Mouse (Mus musculus): ENCODE results near the gene Opcml. TPM values are rescaled to one million over a fixed set of nuclear protein-coding genes. Genes with fewer than 3 reads are reported as not detected.
A peak's percentile ranks its signal among the peaks of the same experiment; 100 is the strongest.

The Opcml gene
- total and polyA plus RNA-seq, 2 experiments from 2014 or later: 48.3 to 88.2 TPM

DNA sequence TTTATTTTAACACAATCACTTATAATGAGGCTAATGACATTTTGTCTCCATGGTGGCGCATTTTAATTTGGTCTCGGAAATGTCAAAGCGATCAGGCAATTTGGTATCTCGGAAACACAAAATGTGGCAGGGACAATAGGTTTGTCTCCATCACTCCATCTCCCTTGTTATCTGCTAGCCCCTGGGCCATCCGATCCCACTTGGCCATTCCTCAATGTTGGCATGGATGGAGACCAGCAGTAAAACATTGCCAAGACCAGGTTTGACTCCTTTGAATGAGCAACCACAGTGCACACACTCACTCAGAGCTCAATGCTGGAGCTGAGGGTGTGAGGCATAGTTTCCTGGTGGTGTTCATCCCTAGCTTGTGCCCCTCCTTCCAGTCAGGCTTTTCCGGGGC lies 32.1 kb downstream of the Opcml start:
- 75% methylated on average over 6 of the region's 6 CpGs for WGBS

DNA sequence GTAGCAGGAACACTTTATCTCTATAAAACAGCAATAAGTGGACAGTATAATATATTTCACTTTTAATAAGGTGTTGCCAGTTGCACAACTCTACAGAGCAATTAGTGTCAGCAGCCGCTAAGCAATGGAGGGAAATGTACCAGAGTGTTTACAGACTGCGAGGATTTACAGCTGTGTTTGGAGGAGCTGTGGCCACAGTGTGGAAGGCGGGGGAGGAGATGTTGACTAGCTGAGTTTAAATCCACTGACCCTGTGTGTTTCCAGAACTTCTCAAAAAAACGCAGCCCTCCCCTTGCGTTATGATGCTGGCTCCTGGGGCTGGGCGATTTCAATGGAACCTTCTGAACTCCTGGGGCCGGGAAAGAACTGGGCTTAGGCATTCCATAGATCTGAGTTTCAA lies 33.8 kb downstream of the Opcml start:
- 80% methylated on average over 7 of the region's 7 CpGs for WGBS
- no peaks in the 10 kb centered on the region for H3K36me3 ChIP-seq (ENCODE audit: insufficient read depth, low read length)
- DNase-seq (ENCODE audit: low spot score) (no peak), ATAC-seq (no peak)
- H3K27ac ChIP-seq: no peak overlapping the region
- H3K4me3 ChIP-seq (ENCODE audit: low read length): no peak overlapping the region
- H3K27me3 ChIP-seq (ENCODE audit: insufficient read depth, low read length): no peaks in the 10 kb centered on the region
- TF ChIP-seq CTCF (IDR thresholded peaks at IDR 0.05; ENCODE audit: low read depth): no peak
- no peaks in the 10 kb centered on the region for H3K9me3 ChIP-seq (ENCODE audit: low read length)
- H3K4me2 ChIP-seq (ENCODE audit: low read depth, low read length): no peak overlapping the region
- H3K9ac ChIP-seq (replicated peaks; ENCODE audit: low read length): no peak overlapping the region
- no peaks in the 10 kb centered on the region for H3K4me1 ChIP-seq (ENCODE audit: insufficient read depth, low read length)

More for the DNA sequence above, 32.1 kb downstream of the Opcml start:
- DNase-seq (ENCODE audit: low spot score) (no peak), ATAC-seq (no peak)
- Histone ChIP-seq H3K27me3 (ENCODE audit: insufficient read depth, low read length) (no peaks in the 10 kb centered on the region), H3K9me3 (ENCODE audit: low read length) (no peaks in the 10 kb centered on the region), H3K27ac (no peak overlapping the region), H3K9ac (replicated peaks; ENCODE audit: low read length) (no peak overlapping the region), H3K4me2 (ENCODE audit: low read depth, low read length) (no peak overlapping the region), H3K4me1 (ENCODE audit: insufficient read depth, low read length) (no peaks in the 10 kb centered on the region), H3K36me3 (ENCODE audit: insufficient read depth, low read length) (no peaks in the 10 kb centered on the region), H3K4me3 (ENCODE audit: low read length) (no peak overlapping the region)
- no peak for TF ChIP-seq CTCF (IDR thresholded peaks at IDR 0.05; ENCODE audit: low read depth)

DNA sequence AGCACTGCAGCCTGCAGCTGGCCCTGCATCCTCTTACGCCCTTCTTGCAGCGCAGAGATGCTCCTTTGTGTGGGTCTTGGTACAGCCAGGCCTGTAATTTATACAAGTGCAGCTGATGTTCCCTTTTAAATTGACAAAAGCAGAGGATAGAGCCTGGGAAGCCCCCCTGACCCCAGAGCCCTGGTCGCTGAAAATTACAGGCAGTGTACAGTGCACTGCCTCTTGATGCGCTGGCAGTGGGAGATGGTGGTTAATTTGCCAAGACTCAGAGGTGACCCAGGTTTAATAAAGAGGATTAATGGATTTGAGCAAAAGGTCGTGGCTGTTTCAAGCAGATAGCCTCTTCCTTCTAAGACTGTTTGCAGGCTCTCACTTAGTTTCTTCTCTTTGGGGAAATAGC lies 39.9 kb downstream of the Opcml start:
- no peak overlapping the region for H3K27ac ChIP-seq
- TF ChIP-seq CTCF (IDR thresholded peaks at IDR 0.05; ENCODE audit: low read depth): no peak
- H3K27me3 ChIP-seq (ENCODE audit: insufficient read depth, low read length): no peaks in the 10 kb centered on the region
- no peak for DNase-seq (ENCODE audit: low spot score)
- WGBS: 54% methylated on average over 5 of the region's 5 CpGs
- H3K4me2 ChIP-seq (ENCODE audit: low read depth, low read length): no peak overlapping the region
- H3K4me3 ChIP-seq (ENCODE audit: low read length): no peak overlapping the region
- no peaks in the 10 kb centered on the region for H3K36me3 ChIP-seq (ENCODE audit: insufficient read depth, low read length)
- peak; percentile 24; the same call in 1 of the 2 replicates for ATAC-seq
- no peaks in the 10 kb centered on the region for H3K9me3 ChIP-seq (ENCODE audit: low read length)
- no peak overlapping the region for H3K9ac ChIP-seq (replicated peaks; ENCODE audit: low read length)
- H3K4me1 ChIP-seq (ENCODE audit: insufficient read depth, low read length): peaks cover 4% of the 10 kb centered on the region; the same call in 1 of the 2 replicates

DNA sequence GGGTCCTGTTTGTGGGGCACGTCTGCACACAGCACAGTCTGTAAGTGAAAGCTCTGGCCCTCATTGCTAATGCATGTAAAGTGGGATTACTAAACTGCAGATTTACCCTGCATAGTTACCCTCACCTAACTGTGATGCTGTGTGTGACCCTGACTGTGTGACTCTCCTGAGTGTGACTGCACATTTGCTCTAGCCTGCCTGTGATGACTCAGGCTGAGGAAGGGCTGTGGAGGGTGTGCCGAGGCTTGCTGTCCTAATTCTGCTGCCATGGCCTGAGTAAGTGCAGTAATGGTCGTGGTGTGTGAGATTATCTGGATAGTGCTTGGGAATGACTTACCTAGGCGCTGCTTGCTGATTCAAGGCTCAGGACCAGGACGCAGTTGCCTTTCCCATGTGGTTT lies 52.2 kb downstream of the Opcml start:
- no peak for ATAC-seq
- TF ChIP-seq CTCF (IDR thresholded peaks at IDR 0.05; ENCODE audit: low read depth): no peak
- no peak overlapping the region for H3K9ac ChIP-seq (replicated peaks; ENCODE audit: low read length)
- no peaks in the 10 kb centered on the region for H3K9me3 ChIP-seq (ENCODE audit: low read length)
- H3K27me3 ChIP-seq (ENCODE audit: insufficient read depth, low read length): no peaks in the 10 kb centered on the region
- 81% methylated on average over 5 of the region's 5 CpGs for WGBS
- DNase-seq (ENCODE audit: low spot score): no peak
- no peaks in the 10 kb centered on the region for H3K36me3 ChIP-seq (ENCODE audit: insufficient read depth, low read length)
- no peak overlapping the region for H3K4me3 ChIP-seq (ENCODE audit: low read length)
- no peak overlapping the region for H3K27ac ChIP-seq
- H3K4me2 ChIP-seq (ENCODE audit: low read depth, low read length): no peak overlapping the region
- no peaks in the 10 kb centered on the region for H3K4me1 ChIP-seq (ENCODE audit: insufficient read depth, low read length)

DNA sequence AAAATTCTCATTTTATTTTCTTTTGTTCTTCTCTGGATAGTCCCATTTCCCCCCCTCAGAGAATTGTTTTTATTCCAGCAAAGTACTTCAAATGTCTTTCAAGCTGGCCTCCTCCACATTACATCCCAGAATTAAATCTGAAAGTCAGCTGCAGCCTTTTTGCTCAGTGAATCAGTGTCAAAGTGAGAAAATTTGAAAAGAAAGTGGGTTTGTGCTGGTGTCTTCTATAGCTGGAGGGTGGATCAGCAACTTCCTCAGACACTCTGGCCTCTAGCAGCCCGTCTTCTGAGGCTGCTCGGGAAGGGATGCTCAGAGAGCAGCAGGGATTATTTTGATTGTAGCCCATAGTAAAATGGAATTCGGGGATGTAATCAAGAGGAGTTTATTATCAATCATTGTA lies 81.0 kb downstream of the Opcml start:
- H3K36me3 ChIP-seq (ENCODE audit: insufficient read depth, low read length): no peaks in the 10 kb centered on the region
- H3K4me1 ChIP-seq (ENCODE audit: insufficient read depth, low read length): no peaks in the 10 kb centered on the region
- H3K27ac ChIP-seq: no peak overlapping the region
- H3K4me3 ChIP-seq (ENCODE audit: low read length): no peak overlapping the region
- no peak overlapping the region for H3K9ac ChIP-seq (replicated peaks; ENCODE audit: low read length)
- H3K4me2 ChIP-seq (ENCODE audit: low read depth, low read length): no peak overlapping the region
- no peak for TF ChIP-seq CTCF (IDR thresholded peaks at IDR 0.05; ENCODE audit: low read depth)
- 72% methylated on average over 3 of the region's 3 CpGs for WGBS
- DNase-seq (ENCODE audit: low spot score) (no peak), ATAC-seq (no peak)
- H3K27me3 ChIP-seq (ENCODE audit: insufficient read depth, low read length): no peaks in the 10 kb centered on the region
- H3K9me3 ChIP-seq (ENCODE audit: low read length): no peaks in the 10 kb centered on the region

DNA sequence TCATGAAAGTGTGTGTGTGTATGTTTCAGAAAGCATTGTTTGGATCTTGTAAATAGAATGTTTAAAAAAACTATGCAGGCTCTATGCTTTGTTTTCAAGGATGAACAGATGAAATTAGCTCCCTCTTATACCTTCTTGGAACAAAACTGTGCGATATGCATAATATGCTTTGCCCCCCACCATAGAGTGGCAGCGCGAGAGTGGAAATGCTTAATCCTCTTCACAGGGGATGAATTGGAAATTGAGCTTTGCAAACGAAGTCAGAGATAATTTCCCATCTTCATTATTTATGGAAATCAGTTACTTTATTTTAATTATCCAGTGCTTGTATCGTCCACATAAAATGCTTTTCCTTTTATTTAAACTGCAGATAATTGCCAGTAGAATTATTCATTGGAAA lies 99.1 kb downstream of the Opcml start:
- H3K27ac ChIP-seq: no peak overlapping the region
- 58% methylated on average over 5 of the region's 5 CpGs for WGBS
- H3K27me3 ChIP-seq (ENCODE audit: insufficient read depth, low read length): no peaks in the 10 kb centered on the region
- DNase-seq (ENCODE audit: low spot score): no peak
- no peak for TF ChIP-seq CTCF (IDR thresholded peaks at IDR 0.05; ENCODE audit: low read depth)
- H3K9me3 ChIP-seq (ENCODE audit: low read length): no peaks in the 10 kb centered on the region
- no peak overlapping the region for H3K9ac ChIP-seq (replicated peaks; ENCODE audit: low read length)
- H3K4me2 ChIP-seq (ENCODE audit: low read depth, low read length): no peak overlapping the region
- ATAC-seq: no peak
- H3K36me3 ChIP-seq (ENCODE audit: insufficient read depth, low read length): no peaks in the 10 kb centered on the region
- H3K4me1 ChIP-seq (ENCODE audit: insufficient read depth, low read length): no peaks in the 10 kb centered on the region
- no peak overlapping the region for H3K4me3 ChIP-seq (ENCODE audit: low read length)

DNA sequence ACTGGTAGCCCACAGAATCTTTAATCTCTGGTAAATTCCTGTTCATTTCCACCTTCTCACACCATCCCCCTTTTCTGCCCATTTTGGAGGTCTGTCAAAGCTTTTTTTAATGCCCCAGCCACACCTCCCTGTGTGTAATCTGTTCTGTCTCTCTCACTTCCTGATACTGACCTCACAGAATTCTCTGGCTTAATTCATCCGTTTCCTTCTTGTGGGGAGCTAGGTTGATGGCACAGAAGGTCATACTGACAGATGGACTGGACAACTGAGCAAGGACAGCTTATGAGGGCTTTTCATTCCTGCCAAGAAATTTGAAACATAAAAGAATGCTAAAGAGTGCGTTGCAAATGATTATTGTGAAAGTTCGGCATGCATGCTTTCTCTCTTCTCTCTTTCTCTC lies 126.7 kb downstream of the Opcml start:
- Histone ChIP-seq H3K36me3 (ENCODE audit: insufficient read depth, low read length) (no peaks in the 10 kb centered on the region), H3K4me1 (ENCODE audit: insufficient read depth, low read length) (no peaks in the 10 kb centered on the region), H3K9me3 (ENCODE audit: low read length) (no peaks in the 10 kb centered on the region), H3K4me2 (ENCODE audit: low read depth, low read length) (no peak overlapping the region), H3K9ac (replicated peaks; ENCODE audit: low read length) (no peak overlapping the region), H3K4me3 (ENCODE audit: low read length) (no peak overlapping the region), H3K27ac (no peak overlapping the region), H3K27me3 (ENCODE audit: insufficient read depth, low read length) (no peaks in the 10 kb centered on the region)
- TF ChIP-seq CTCF (IDR thresholded peaks at IDR 0.05; ENCODE audit: low read depth): no peak
- DNase-seq (ENCODE audit: low spot score) (no peak), ATAC-seq (no peak)
- 38% methylated on average over 3 of the region's 3 CpGs for WGBS
